Mouse (Mus musculus) kidney, embryonic 16.5 days (tissue): ENCODE data around the gene Tspear. TPM values are rescaled to one million over a fixed set of nuclear protein-coding genes. Genes with fewer than 3 reads are reported as not detected.
"Not testable (repeated sequence)": the region's sequence is repeated elsewhere in the genome, so short reads cannot be mapped to it uniquely, and the experiment has no call there.

ENCODE experiments used
- ATAC-seq: fragments of 200-750 bp; cut with Nextera tagmentation; 2 replicates; pipeline ENCODE4 v1.8.0; 2017; ENCODE audit warnings: moderate TSS enrichment; ENCODE audit not compliant: low FRiP score, low TSS enrichment
- H3K27ac ChIP-seq: fragments of 300-500 bp; sonication (generic); 2 replicates; pipeline ENCODE4 v1.5.1; 2014; ENCODE audit warnings: low read length
- H3K27me3 ChIP-seq: fragments of 300-500 bp; sonication (generic); 2 replicates; pipeline ENCODE4 v1.6.1; 2014; ENCODE audit warnings: low read length, control low read depth, mixed read lengths; ENCODE audit not compliant: insufficient read depth
- H3K36me3 ChIP-seq: fragments of 300-500 bp; sonication (generic); 2 replicates; pipeline ENCODE4 v1.6.1; 2014; ENCODE audit warnings: low read length, control low read depth, mixed read lengths; ENCODE audit not compliant: insufficient read depth
- H3K4me1 ChIP-seq: fragments of 300-500 bp; sonication (generic); 2 replicates; pipeline ENCODE4 v1.6.1; 2014; ENCODE audit warnings: low read length, control low read depth, mixed read lengths; ENCODE audit not compliant: insufficient read depth
- H3K4me2 ChIP-seq: fragments of 300-500 bp; sonication (generic); replicated peaks from 2 replicates; pipeline ENCODE4 v1.6.1; 2014; ENCODE audit warnings: low read depth, low read length
- H3K4me3 ChIP-seq: fragments of 300-500 bp; sonication (generic); 2 replicates; pipeline ENCODE4 v1.5.1; 2014; ENCODE audit warnings: mild to moderate bottlenecking, low read length
- H3K9ac ChIP-seq: fragments of 300-500 bp; sonication (generic); replicated peaks from 2 replicates; pipeline ENCODE4 v1.6.1; 2014; ENCODE audit warnings: low read length
- H3K9me3 ChIP-seq: fragments of 300-500 bp; sonication (generic); 2 replicates; pipeline ENCODE4 v1.6.1; 2016; ENCODE audit warnings: low read length, control low read depth
- WGBS: fragments of 180-500 bp; shearing (Covaris S2); extraction: QIAGEN DNeasy Blood & Tissue Kit; methylation state at CpG from one replicate; pipeline ENCODE4 v1.1.7; 2014; 5-methylcytosine and 5-hydroxymethylcytosine counted together
- polyA plus RNA-seq: library from polyadenylated mRNA; unstranded; fragments of >200 nt; fragmentation: Nextera tagmentation; extraction: Ambion mirVana; gene quantifications from 2 replicates; pipeline ENCODE4 v1.2.1, GENCODE M21; 2015

The Tspear gene
- polyA plus RNA-seq, 1 experiment from 2014 or later, result 0.71 TPM

- 30% methylated on average over 4 of the region's 4 CpGs for WGBS
- Histone ChIP-seq H3K36me3 (no peaks in the 10 kb centered on the region), H3K9me3 (no peaks in the 10 kb centered on the region), H3K4me1 (no peaks in the 10 kb centered on the region), H3K27ac (no peak within 1 kb of the TSS), H3K27me3 (no peaks in the 10 kb centered on the region), H3K9ac (no peak within 1 kb of the TSS), H3K4me2 (no peak within 1 kb of the TSS), H3K4me3 (no peak within 1 kb of the TSS)
- no peak for ATAC-seq
Measured at GRCm38 (mm10) chr10:77697133-77697532, 10.8 kb downstream of the Tspear start, which contains the start of gene Gm9508. Gene Gm9508, minus strand, starts transcription at chr10:77697233.

GRCm38 (mm10) chr10:77706326-77706725, 20.0 kb downstream of the Tspear start, which contains the start of gene Gm10272:
Gene Gm10272, plus strand, starts transcription at chr10:77706626.
- WGBS, result 92% methylated on average over 1 of the region's 1 CpGs
- no peak for ATAC-seq
- H3K4me3 ChIP-seq, result no peak within 1 kb of the TSS

GRCm38 (mm10) chr10:77709831-77710230, 23.5 kb downstream of the Tspear start:
- Histone ChIP-seq H3K4me2 (no peak overlapping the region), H3K4me3 (no peak overlapping the region), H3K27ac (no peak overlapping the region), H3K9me3 (0 out of 2 replicates have a peak, but pooled peaks cover 3% of the 10 kb centered on the region), H3K4me1 (no peaks in the 10 kb centered on the region), H3K9ac (no peak overlapping the region), H3K27me3 (no peaks in the 10 kb centered on the region), H3K36me3 (no peaks in the 10 kb centered on the region)
- ATAC-seq, result no peak
- 76% methylated on average over 3 of the region's 3 CpGs for WGBS

More at GRCm38 (mm10) chr10:77706326-77706725, 20.0 kb downstream of the Tspear start, which contains the start of gene Gm10272:
- Histone ChIP-seq H3K27me3 (no peaks in the 10 kb centered on the region), H3K9me3 (peaks cover 12% of the 10 kb centered on the region), H3K9ac (no peak within 1 kb of the TSS), H3K27ac (no peak within 1 kb of the TSS), H3K4me1 (no peaks in the 10 kb centered on the region), H3K36me3 (no peaks in the 10 kb centered on the region), H3K4me2 (no peak within 1 kb of the TSS)

GRCm38 (mm10) chr10:77711157-77711556, 24.8 kb downstream of the Tspear start, which contains the start of gene Gm10024:
Gene Gm10024, plus strand, starts transcription at chr10:77711457.
- H3K9me3 ChIP-seq, H3K36me3 ChIP-seq, H3K27me3 ChIP-seq, H3K4me3 ChIP-seq, H3K4me1 ChIP-seq, H3K4me2 ChIP-seq, H3K27ac ChIP-seq, H3K9ac ChIP-seq, ATAC-seq: not testable (repeated sequence)

- Histone ChIP-seq H3K4me1 (no peaks in the 10 kb centered on the region), H3K4me2 (no peak overlapping the region), H3K27me3 (no peaks in the 10 kb centered on the region), H3K36me3 (no peaks in the 10 kb centered on the region), H3K9ac (no peak overlapping the region), H3K27ac (no peak overlapping the region), H3K4me3 (no peak overlapping the region), H3K9me3 (no peaks in the 10 kb centered on the region)
- no peak for ATAC-seq
- 57% methylated on average over 4 of the region's 4 CpGs for WGBS
Measured at GRCm38 (mm10) chr10:77713734-77714133, 27.4 kb downstream of the Tspear start.

GRCm38 (mm10) chr10:77715507-77715906, 29.1 kb downstream of the Tspear start, which contains the start of gene Gm10142:
Gene Gm10142, plus strand, starts transcription at chr10:77715807.
- Histone ChIP-seq H3K27me3 (no peaks in the 10 kb centered on the region), H3K9ac (no peak within 1 kb of the TSS), H3K36me3 (no peaks in the 10 kb centered on the region), H3K4me3 (no peak within 1 kb of the TSS), H3K4me2 (no peak within 1 kb of the TSS), H3K9me3 (peaks cover 5% of the 10 kb centered on the region; the same call in 1 of the 2 replicates), H3K27ac (no peak within 1 kb of the TSS), H3K4me1 (no peaks in the 10 kb centered on the region)
- no peak for ATAC-seq
- 92% methylated on average over 1 of the region's 1 CpGs for WGBS

- H3K27me3 ChIP-seq, ATAC-seq, H3K27ac ChIP-seq, H3K36me3 ChIP-seq, H3K4me3 ChIP-seq, H3K4me1 ChIP-seq, H3K9me3 ChIP-seq, H3K4me2 ChIP-seq, H3K9ac ChIP-seq: not testable (repeated sequence)
- 85% methylated on average over 1 of the region's 1 CpGs for WGBS
Measured at GRCm38 (mm10) chr10:77720299-77720698, 33.9 kb downstream of the Tspear start, which contains the start of gene Krtap12-1. Gene Krtap12-1, plus strand, starts transcription at chr10:77720599.

- no peak overlapping the region for H3K4me3 ChIP-seq
- no peak overlapping the region for H3K27ac ChIP-seq
- H3K9ac ChIP-seq, result no peak overlapping the region
- H3K36me3 ChIP-seq, result no peaks in the 10 kb centered on the region
- H3K27me3 ChIP-seq, result no peaks in the 10 kb centered on the region
- 75% methylated on average over 8 of the region's 8 CpGs for whole genome bisulfite sequencing
- no peaks in the 10 kb centered on the region for H3K4me1 ChIP-seq
- no peak for ATAC-seq
- no peak overlapping the region for H3K4me2 ChIP-seq
- peaks cover 5% of the 10 kb centered on the region; the same call in 1 of the 2 replicates for H3K9me3 ChIP-seq
Measured at GRCm38 (mm10) chr10:77724855-77725254, 38.5 kb downstream of the Tspear start.

- Histone ChIP-seq H3K27me3 (no peaks in the 10 kb centered on the region), H3K9ac (no peak within 1 kb of the TSS), H3K9me3 (no peaks in the 10 kb centered on the region), H3K27ac (no peak within 1 kb of the TSS), H3K4me3 (no peak within 1 kb of the TSS), H3K36me3 (no peaks in the 10 kb centered on the region), H3K4me2 (no peak within 1 kb of the TSS), H3K4me1 (no peaks in the 10 kb centered on the region)
- ATAC-seq, result no peak
- 45% methylated on average over 3 of the region's 3 CpGs for WGBS
Measured at GRCm38 (mm10) chr10:77726186-77726585, 39.8 kb downstream of the Tspear start, which contains the start of gene Gm10100. Gene Gm10100, plus strand, starts transcription at chr10:77726486.

GRCm38 (mm10) chr10:77728280-77728679, 41.9 kb downstream of the Tspear start:
- H3K4me3 ChIP-seq, result no peak overlapping the region
- H3K27me3 ChIP-seq, result no peaks in the 10 kb centered on the region
- no peaks in the 10 kb centered on the region for H3K4me1 ChIP-seq
- no peaks in the 10 kb centered on the region for H3K9me3 ChIP-seq
- no peak overlapping the region for H3K9ac ChIP-seq
- 57% methylated on average over 4 of the region's 4 CpGs for WGBS
- H3K36me3 ChIP-seq, result no peaks in the 10 kb centered on the region
- H3K4me2 ChIP-seq, result no peak overlapping the region
- no peak overlapping the region for H3K27ac ChIP-seq
- ATAC-seq, result no peak
